Mouse (Mus musculus): ENCODE results near the gene Kcnj11.

Kcnj11 gene

GRCm38 (mm10) chr7:46047873-46048562 is 52.5 kb downstream of the Kcnj11 start:
- no peak for DNase-seq (ENCODE audit: low spot score in 2 of 2)

- no peak for DNase-seq (ENCODE audit: low spot score in 2 of 2)
These were observed 54.7 kb downstream of the Kcnj11 start for GRCm38 (mm10) chr7:46045882-46046281.

- DNase-seq (ENCODE audit: low spot score in 2 of 2) = no peak
These were observed 56.5 kb downstream of the Kcnj11 start for GRCm38 (mm10) chr7:46044106-46044505.

All from spleen, postnatal 4 days (tissue).